In the genomic region with DNA sequence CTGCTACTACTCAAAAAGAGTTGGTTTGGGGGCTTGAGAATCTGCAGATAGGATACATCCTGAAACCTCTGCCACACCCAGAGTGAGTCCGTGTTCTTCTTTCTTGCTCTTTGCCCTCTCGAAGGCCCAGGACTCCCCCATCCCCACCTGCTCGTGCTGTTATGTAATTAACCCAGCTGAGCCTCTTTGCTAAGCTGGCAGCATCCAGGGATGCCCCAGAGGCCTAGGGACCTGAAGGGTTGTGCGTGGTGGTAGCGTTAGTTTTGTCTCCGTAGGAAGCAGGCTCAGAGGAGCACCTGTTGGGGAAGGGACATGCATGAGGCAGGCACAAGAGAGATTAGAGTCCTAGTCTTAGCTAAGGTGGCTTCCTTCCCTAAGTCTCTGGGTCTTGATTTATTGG, we compare ENCODE assay signal across 11 mouse cellular contexts. TPM values are rescaled to one million over a fixed set of nuclear protein-coding genes. Genes with fewer than 3 reads are reported as not detected.
DNase-seq lines count a peak whose midpoint lies in the region; ATAC-seq lines count a peak whose summit lies in the region.
"Had no signal": no experiment of that assay in that cellular context is flagged by ENCODE, and none has a peak within 500 bp of the region (broad histone marks: within the 10 kb centered on the region; RNA-seq: fewer than 3 reads in every experiment).

No protein-coding gene starts in this region.

- intact Hi-C loops in heart, postnatal 25 days (cut with DNase I), result no loop called here

- no peaks in the 10 kb centered on the region for H3K9me3 ChIP-seq in heart, embryonic 15.5 days (replicated peaks)
- no peaks in the 10 kb centered on the region for H3K9me3 ChIP-seq in embryonic facial prominence, embryonic 10.5 days
- H3K9me3 ChIP-seq in hindbrain, embryonic 10.5 days, result no peaks in the 10 kb centered on the region
- no peaks in the 10 kb centered on the region for H3K9me3 ChIP-seq in midbrain, embryonic 11.5 days (ENCODE audit: control insufficient read depth, low read length)
- H3K9me3 ChIP-seq: liver, embryonic 15.5 days had no signal

- no peak overlapping the region for H3K9ac ChIP-seq in heart, embryonic 15.5 days
- H3K9ac ChIP-seq in midbrain, embryonic 11.5 days (ENCODE audit: low read length), result peak overlapping the region; percentile 84; the same call in 1 of the 2 replicates

- peak overlapping the region; percentile 91 for H3K4me2 ChIP-seq in heart, embryonic 15.5 days
- H3K4me2 ChIP-seq in midbrain, embryonic 11.5 days, result peak overlapping the region; percentile 65

- H3K4me1 ChIP-seq in heart, embryonic 15.5 days (replicated peaks), result peaks cover 24% of the 10 kb centered on the region
- H3K4me1 ChIP-seq in embryonic facial prominence, embryonic 10.5 days, result peaks cover 25% of the 10 kb centered on the region
- H3K4me1 ChIP-seq in hindbrain, embryonic 10.5 days (replicated peaks), result peaks cover 28% of the 10 kb centered on the region
- peaks cover 9% of the 10 kb centered on the region for H3K4me1 ChIP-seq in midbrain, embryonic 11.5 days (ENCODE audit: control insufficient read depth, insufficient read depth, low read length)
- H3K4me1 ChIP-seq: liver, embryonic 15.5 days had no signal

- no peaks in the 10 kb centered on the region for H3K36me3 ChIP-seq in heart, embryonic 15.5 days
- H3K36me3 ChIP-seq in embryonic facial prominence, embryonic 10.5 days (replicated peaks), result no peaks in the 10 kb centered on the region
- no peaks in the 10 kb centered on the region for H3K36me3 ChIP-seq in hindbrain, embryonic 10.5 days
- no peaks in the 10 kb centered on the region for H3K36me3 ChIP-seq in midbrain, embryonic 11.5 days (ENCODE audit: control insufficient read depth, insufficient read depth, low read length)
- H3K36me3 ChIP-seq: liver, embryonic 15.5 days had no signal

- peaks cover 9% of the 10 kb centered on the region; the same call in 1 of the 2 replicates for H3K27me3 ChIP-seq in heart, embryonic 15.5 days
- peaks cover 40% of the 10 kb centered on the region for H3K27me3 ChIP-seq in embryonic facial prominence, embryonic 10.5 days (replicated peaks; ENCODE audit: low read depth, poor library complexity, severe bottlenecking)
- peaks cover 23% of the 10 kb centered on the region for H3K27me3 ChIP-seq in hindbrain, embryonic 10.5 days (ENCODE audit: insufficient read depth, poor library complexity, severe bottlenecking)
- no peaks in the 10 kb centered on the region for H3K27me3 ChIP-seq in midbrain, embryonic 11.5 days (ENCODE audit: control insufficient read depth, insufficient read depth, low read length)

- no peak overlapping the region for H3K27ac ChIP-seq in heart, embryonic 15.5 days
- H3K27ac ChIP-seq in embryonic facial prominence, embryonic 10.5 days (replicated peaks), result peak overlapping the region; percentile 85; the same call in 1 of the 2 replicates
- no peak overlapping the region for H3K27ac ChIP-seq in hindbrain, embryonic 10.5 days
- H3K27ac ChIP-seq in midbrain, embryonic 11.5 days (ENCODE audit: low read depth, low read length), result no peak overlapping the region
- H3K27ac ChIP-seq: liver, embryonic 15.5 days had no signal

- no peak for DNase-seq in heart, postnatal 25 days (ENCODE audit: low spot score)
- DNase-seq in embryonic facial prominence, embryonic 10.5 days (ENCODE audit: low spot score), result no peak
- DNase-seq in hindbrain, embryonic 10.5 days (ENCODE audit: low spot score), result no peak
- DNase-seq in midbrain, embryonic 11.5 days (ENCODE audit: low spot score, missing footprints), result no peak
- no peak for DNase-seq in right cerebral cortex, postnatal 10 days (ENCODE audit: low spot score in 2 of 2)
- DNase-seq in adrenal gland, adult 8-10 months, result no peak
- DNase-seq: adrenal gland, adult 2 months; kidney, adult 11 months had no signal

- H3K4me3 ChIP-seq in heart, embryonic 15.5 days, result peak overlapping the region; percentile 87
- H3K4me3 ChIP-seq in embryonic facial prominence, embryonic 10.5 days, result peak overlapping the region; percentile 87
- H3K4me3 ChIP-seq in hindbrain, embryonic 10.5 days, result peak overlapping the region; percentile 85
- peak overlapping the region; percentile 87 for H3K4me3 ChIP-seq in midbrain, embryonic 11.5 days (ENCODE audit: low read depth, low read length)

- 71% methylated on average over 6 of the region's 6 CpGs for WGBS in heart, embryonic 15.5 days
- 35% methylated on average over 6 of the region's 6 CpGs for WGBS in embryonic facial prominence, embryonic 10.5 days
- WGBS in hindbrain, embryonic 10.5 days, result 29% methylated on average over 6 of the region's 6 CpGs
- WGBS in midbrain, embryonic 11.5 days, result 26% methylated on average over 6 of the region's 6 CpGs

- ATAC-seq in heart, embryonic 15.5 days (replicated peaks; ENCODE audit: insufficient number of reproducible peaks, insufficient read depth, low FRiP score, low read depth), result no peak
- ATAC-seq in midbrain, embryonic 11.5 days (ENCODE audit: low FRiP score), result no peak
- no peak for ATAC-seq in granulocyte monocyte progenitor cell, adult 5-6 weeks (replicated peaks; ENCODE audit: poor library complexity, severe bottlenecking)

RNA-seq across cellular contexts. Expression of a gene that starts 1.6 kb away (rescaled TPM):
- polyA plus RNA-seq in heart, embryonic 15.5 days (2015; fragmentation: Nextera tagmentation; extraction: Ambion mirVana), result 8.1 and 9.7 TPM in 2 replicates
- total RNA-seq in heart, postnatal 25 days (2021), result 10 to 100 TPM; 49.6 to 60.1 TPM
- polyA plus RNA-seq in embryonic facial prominence, embryonic 10.5 days (2016; fragmentation: Nextera tagmentation; extraction: Ambion mirVana), result 2.6 and 3.1 TPM in 2 replicates
- 4.3 and 11.1 TPM in 2 replicates for polyA plus RNA-seq in hindbrain, embryonic 10.5 days (2016; fragmentation: Nextera tagmentation; extraction: Ambion mirVana)
- 3.0 and 4.6 TPM in 2 replicates for polyA plus RNA-seq in midbrain, embryonic 11.5 days (2014; fragmentation: Nextera tagmentation; extraction: Ambion mirVana)
- not detected in 2 replicates for total RNA-seq in granulocyte monocyte progenitor cell, adult 5-6 weeks (2014; fragmentation: Nextera tagmentation)
- 0.09 and 0.41 TPM in 2 replicates for total RNA-seq in granulocyte monocyte progenitor cell, adult 5-6 weeks (2017)
- 10 to 100 TPM; 15.9 to 21.1 (median 17.8) TPM for total RNA-seq in adrenal gland, adult 8-10 months (2022)

RNA-seq across cellular contexts. Expression of a gene that starts 18.7 kb away (rescaled TPM):
- 0.11 and 0.13 TPM in 2 replicates for polyA plus RNA-seq in heart, embryonic 15.5 days (2015; fragmentation: Nextera tagmentation; extraction: Ambion mirVana)
- total RNA-seq in heart, postnatal 25 days (2021), result not detected
- not detected in 2 replicates for polyA plus RNA-seq in embryonic facial prominence, embryonic 10.5 days (2016; fragmentation: Nextera tagmentation; extraction: Ambion mirVana)
- 0.27 and 0.39 TPM in 2 replicates for polyA plus RNA-seq in hindbrain, embryonic 10.5 days (2016; fragmentation: Nextera tagmentation; extraction: Ambion mirVana)
- polyA plus RNA-seq in midbrain, embryonic 11.5 days (2014; fragmentation: Nextera tagmentation; extraction: Ambion mirVana), result 0.12 TPM in 1 of 2 replicates, not detected in the other
- total RNA-seq in granulocyte monocyte progenitor cell, adult 5-6 weeks (2014; fragmentation: Nextera tagmentation), result 0.13 TPM in 1 of 2 replicates, not detected in the other
- 0.57 TPM in 1 of 2 replicates, not detected in the other for total RNA-seq in granulocyte monocyte progenitor cell, adult 5-6 weeks (2017)
- total RNA-seq in adrenal gland, adult 8-10 months (2022), result under 1 TPM in 1 of 4 experiments, not detected in 3; 0.19 TPM
- total RNA-seq: adrenal gland, adult 2 months had no signal
- polyA plus RNA-seq: adrenal gland, adult 2 months; liver, embryonic 15.5 days had no signal

RNA-seq across cellular contexts. Expression of a gene that starts 27.0 kb away (rescaled TPM):
- polyA plus RNA-seq in heart, embryonic 15.5 days (2015; fragmentation: Nextera tagmentation; extraction: Ambion mirVana), result 0.82 and 1.4 TPM in 2 replicates
- total RNA-seq in heart, postnatal 25 days (2021), result not detected
- 0.68 TPM in 1 of 2 replicates, not detected in the other for polyA plus RNA-seq in embryonic facial prominence, embryonic 10.5 days (2016; fragmentation: Nextera tagmentation; extraction: Ambion mirVana)
- 0.97 TPM in 1 of 2 replicates, not detected in the other for polyA plus RNA-seq in hindbrain, embryonic 10.5 days (2016; fragmentation: Nextera tagmentation; extraction: Ambion mirVana)
- 0.89 TPM in 1 of 2 replicates, not detected in the other for polyA plus RNA-seq in midbrain, embryonic 11.5 days (2014; fragmentation: Nextera tagmentation; extraction: Ambion mirVana)
- 33.2 and 34.9 TPM in 2 replicates for total RNA-seq in granulocyte monocyte progenitor cell, adult 5-6 weeks (2014; fragmentation: Nextera tagmentation)
- 79.8 and 113 TPM in 2 replicates for total RNA-seq in granulocyte monocyte progenitor cell, adult 5-6 weeks (2017)
- total RNA-seq in adrenal gland, adult 8-10 months (2022), result under 1 TPM in 1 of 4 experiments, not detected in 3; 0.89 TPM

RNA-seq across cellular contexts. Expression of a gene that starts 52.4 kb away (rescaled TPM):
- 3.8 and 4.0 TPM in 2 replicates for polyA plus RNA-seq in heart, embryonic 15.5 days (2015; fragmentation: Nextera tagmentation; extraction: Ambion mirVana)
- 1 to 10 TPM; 4.6 to 5.7 TPM for total RNA-seq in heart, postnatal 25 days (2021)
- 1.3 and 1.5 TPM in 2 replicates for polyA plus RNA-seq in embryonic facial prominence, embryonic 10.5 days (2016; fragmentation: Nextera tagmentation; extraction: Ambion mirVana)
- 1.1 and 1.3 TPM in 2 replicates for polyA plus RNA-seq in hindbrain, embryonic 10.5 days (2016; fragmentation: Nextera tagmentation; extraction: Ambion mirVana)
- polyA plus RNA-seq in midbrain, embryonic 11.5 days (2014; fragmentation: Nextera tagmentation; extraction: Ambion mirVana), result 3.6 and 4.0 TPM in 2 replicates
- total RNA-seq in granulocyte monocyte progenitor cell, adult 5-6 weeks (2014; fragmentation: Nextera tagmentation), result 6.6 and 11.1 TPM in 2 replicates
- 5.4 and 5.6 TPM in 2 replicates for total RNA-seq in granulocyte monocyte progenitor cell, adult 5-6 weeks (2017)
- total RNA-seq in adrenal gland, adult 8-10 months (2022), result 10 to 100 TPM; 15.5 to 19.1 (median 17.8) TPM
